Comparison of ENCODE assay signal across 15 mouse cellular contexts in the genomic region with DNA sequence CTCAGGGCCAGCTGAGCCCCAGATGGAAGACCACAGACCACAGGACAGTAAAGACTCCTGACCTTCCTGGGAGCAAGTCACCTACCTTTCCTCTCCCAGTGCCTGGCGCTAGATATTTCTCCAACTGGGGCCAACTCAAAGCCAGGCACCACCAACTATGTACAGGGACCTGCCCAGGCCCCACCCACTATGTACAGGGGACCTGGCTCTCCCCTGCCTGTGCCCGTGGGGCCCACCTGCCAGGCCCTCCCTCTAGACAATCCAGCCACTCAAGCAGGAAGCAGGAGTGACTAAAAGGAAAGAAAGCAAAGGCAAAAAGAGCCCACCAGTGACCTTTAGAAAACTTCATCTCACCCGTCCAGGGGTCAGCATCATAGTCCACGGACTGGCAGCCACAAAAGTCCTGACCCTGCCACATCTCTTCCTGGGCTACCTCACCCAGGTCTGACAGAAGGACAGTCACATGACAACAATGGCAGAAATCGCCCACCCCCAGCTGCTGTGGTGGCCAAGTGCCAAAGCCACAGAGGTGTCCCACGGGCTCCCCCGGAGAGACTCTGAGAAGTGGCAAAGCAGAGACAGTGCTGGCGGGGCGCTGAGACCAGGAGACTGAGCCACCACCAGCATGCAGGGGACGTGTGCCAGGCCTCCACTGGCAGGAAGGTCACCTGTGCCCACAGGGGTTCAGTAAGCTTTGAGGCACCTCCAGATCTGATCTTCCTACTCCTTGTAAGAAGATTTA. TPM values are rescaled to one million over a fixed set of nuclear protein-coding genes. Genes with fewer than 3 reads are reported as not detected.
A peak's percentile ranks its signal among the peaks of the same experiment; 100 is the strongest.
DNase-seq lines count a peak whose midpoint lies in the region; ATAC-seq and TF ChIP-seq lines count a peak whose summit lies in the region.
"Had no signal": no experiment of that assay in that cellular context is flagged by ENCODE, and none has a peak within 500 bp of the region (broad histone marks: within the 10 kb centered on the region; RNA-seq: fewer than 3 reads in every experiment).

No protein-coding gene starts in this region.

- H3K4me3 ChIP-seq in forebrain, embryonic 10.5 days: no peak overlapping the region
- H3K4me3 ChIP-seq in forebrain, embryonic 11.5 days (ENCODE audit: low read depth, low read length): no peak overlapping the region
- H3K4me3 ChIP-seq in kidney, postnatal 0 days (replicated peaks; ENCODE audit: low read depth, low read length): no peak overlapping the region
- no peak overlapping the region for H3K4me3 ChIP-seq in intestine, postnatal 0 days (ENCODE audit: low read depth, low read length)
- H3K4me3 ChIP-seq: embryonic facial prominence, embryonic 13.5 days; forebrain, embryonic 13.5 days; left cerebral cortex, adult 2 months had no signal

- H3K27me3 ChIP-seq in forebrain, embryonic 10.5 days (ENCODE audit: poor library complexity, severe bottlenecking): no peaks in the 10 kb centered on the region
- no peaks in the 10 kb centered on the region for H3K27me3 ChIP-seq in forebrain, embryonic 11.5 days (ENCODE audit: control insufficient read depth, insufficient read depth, low read length)
- H3K27me3 ChIP-seq in kidney, postnatal 0 days (ENCODE audit: insufficient read depth, low read length): no peaks in the 10 kb centered on the region
- H3K27me3 ChIP-seq in intestine, postnatal 0 days (replicated peaks; ENCODE audit: control insufficient read depth, insufficient read depth, low read length): no peaks in the 10 kb centered on the region
- H3K27me3 ChIP-seq: forebrain, embryonic 13.5 days had no signal

- peaks cover 16% of the 10 kb centered on the region for H3K36me3 ChIP-seq in forebrain, embryonic 10.5 days (replicated peaks)
- H3K36me3 ChIP-seq in forebrain, embryonic 11.5 days (ENCODE audit: control insufficient read depth, insufficient read depth, low read length): no peaks in the 10 kb centered on the region
- no peaks in the 10 kb centered on the region for H3K36me3 ChIP-seq in kidney, postnatal 0 days (ENCODE audit: insufficient read depth, low read length)
- H3K36me3 ChIP-seq in intestine, postnatal 0 days (ENCODE audit: control insufficient read depth, insufficient read depth): no peaks in the 10 kb centered on the region
- H3K36me3 ChIP-seq: embryonic facial prominence, embryonic 13.5 days had no signal

- H3K27ac ChIP-seq in forebrain, embryonic 10.5 days: 0 out of 2 replicates have a peak overlapping the region, but pooled peaks have one; percentile 48
- no peak overlapping the region for H3K27ac ChIP-seq in forebrain, embryonic 11.5 days (ENCODE audit: low read depth, low read length)
- peak overlapping the region; percentile 16; the same call in 1 of the 2 replicates for H3K27ac ChIP-seq in kidney, postnatal 0 days
- peak overlapping the region; percentile 54 for H3K27ac ChIP-seq in intestine, postnatal 0 days (ENCODE audit: low read depth, low read length)
- H3K27ac ChIP-seq: embryonic facial prominence, embryonic 13.5 days; forebrain, embryonic 13.5 days; left cerebral cortex, adult 2 months had no signal

- no peak for ATAC-seq in forebrain, embryonic 11.5 days (replicated peaks; ENCODE audit: low FRiP score)
- ATAC-seq in kidney, postnatal 0 days (replicated peaks; ENCODE audit: low FRiP score, low read depth): no peak
- no peak for ATAC-seq in intestine, postnatal 0 days
- ATAC-seq: forebrain, embryonic 13.5 days; liver, postnatal 0 days had no signal

- no peak for TF ChIP-seq CTCF in kidney, postnatal 0 days (IDR thresholded peaks at IDR 0.05; ENCODE audit: low read depth)
- no peak for TF ChIP-seq CTCF in intestine, postnatal 0 days (IDR thresholded peaks at IDR 0.05; ENCODE audit: low read depth)

- no peak overlapping the region for H3K9ac ChIP-seq in forebrain, embryonic 11.5 days (ENCODE audit: low read length)
- H3K9ac ChIP-seq in kidney, postnatal 0 days (ENCODE audit: low read depth, low read length): no peak overlapping the region
- peak overlapping the region; percentile 7; the same call in 1 of the 2 replicates for H3K9ac ChIP-seq in intestine, postnatal 0 days (ENCODE audit: low read depth, low read length)
- H3K9ac ChIP-seq: embryonic facial prominence, embryonic 13.5 days; forebrain, embryonic 13.5 days; liver, postnatal 0 days had no signal

- H3K4me1 ChIP-seq in forebrain, embryonic 10.5 days: peaks cover 89% of the 10 kb centered on the region
- peaks cover 34% of the 10 kb centered on the region for H3K4me1 ChIP-seq in forebrain, embryonic 11.5 days (replicated peaks; ENCODE audit: control insufficient read depth, insufficient read depth, low read length)
- H3K4me1 ChIP-seq in kidney, postnatal 0 days (replicated peaks; ENCODE audit: insufficient read depth, low read length): peaks cover 64% of the 10 kb centered on the region
- H3K4me1 ChIP-seq in intestine, postnatal 0 days (replicated peaks; ENCODE audit: control insufficient read depth, insufficient read depth, low read length): peaks cover 25% of the 10 kb centered on the region

- no peak overlapping the region for H3K4me2 ChIP-seq in forebrain, embryonic 11.5 days (ENCODE audit: low read depth, low read length, severe bottlenecking)
- no peak overlapping the region for H3K4me2 ChIP-seq in kidney, postnatal 0 days (ENCODE audit: low read length)
- peak overlapping the region; percentile 30 for H3K4me2 ChIP-seq in intestine, postnatal 0 days (replicated peaks; ENCODE audit: low read depth)
- H3K4me2 ChIP-seq: embryonic facial prominence, embryonic 13.5 days; forebrain, embryonic 13.5 days had no signal

- DNase-seq in forebrain, embryonic 10.5 days (ENCODE audit: extremely low spot score, low spot score): no peak
- DNase-seq in forebrain, embryonic 11.5 days (ENCODE audit: low spot score): no peak
- DNase-seq in kidney, postnatal 0 days (ENCODE audit: low spot score): no peak
- no peak for DNase-seq in kidney, postnatal 36 days
- peak; percentile 63 for DNase-seq in cerebellum, adult 8-10 months
- no peak for DNase-seq in right cerebral cortex, postnatal 14 days
- no peak for DNase-seq in layer of hippocampus, postnatal 10 days (ENCODE audit: low spot score in 2 of 2)
- DNase-seq: liver, postnatal 0 days; lung, postnatal 4 days; midbrain, embryonic 14.5 days; thymus, adult 18-20 months had no signal

- WGBS in forebrain, embryonic 10.5 days: 87% methylated on average over 10 of the region's 10 CpGs
- 84% methylated on average over 10 of the region's 10 CpGs for WGBS in forebrain, embryonic 11.5 days
- 65% methylated on average over 10 of the region's 10 CpGs for WGBS in kidney, postnatal 0 days
- WGBS in intestine, postnatal 0 days: 60% methylated on average over 10 of the region's 10 CpGs

- H3K9me3 ChIP-seq in forebrain, embryonic 10.5 days: no peaks in the 10 kb centered on the region
- no peaks in the 10 kb centered on the region for H3K9me3 ChIP-seq in forebrain, embryonic 11.5 days (ENCODE audit: control insufficient read depth, low read length)
- no peaks in the 10 kb centered on the region for H3K9me3 ChIP-seq in kidney, postnatal 0 days (replicated peaks; ENCODE audit: low read length)
- H3K9me3 ChIP-seq in intestine, postnatal 0 days (ENCODE audit: control insufficient read depth): no peaks in the 10 kb centered on the region
- H3K9me3 ChIP-seq: embryonic facial prominence, embryonic 13.5 days; forebrain, embryonic 13.5 days had no signal

RNA-seq across cellular contexts. Expression of a gene that starts 28.3 kb away (rescaled TPM):
- polyA plus RNA-seq in forebrain, embryonic 10.5 days (2016; fragmentation: Nextera tagmentation; extraction: Ambion mirVana): 13.5 and 14.6 TPM in 2 replicates
- polyA plus RNA-seq in forebrain, embryonic 11.5 days (2014; fragmentation: Nextera tagmentation; extraction: Ambion mirVana): 18.0 and 18.8 TPM in 2 replicates
- 7.2 and 7.7 TPM in 2 replicates for polyA plus RNA-seq in kidney, postnatal 0 days (2015; fragmentation: Nextera tagmentation; extraction: Ambion mirVana)
- polyA plus RNA-seq in intestine, postnatal 0 days (2015; fragmentation: Nextera tagmentation; extraction: Ambion mirVana): 10.1 and 12.0 TPM in 2 replicates
- 10 to 100 TPM; 58.6 to 62.9 TPM for total RNA-seq in layer of hippocampus, postnatal 10 days (2021)

RNA-seq across cellular contexts. Expression of a gene that starts 59.1 kb away (rescaled TPM):
- polyA plus RNA-seq in forebrain, embryonic 10.5 days (2016; fragmentation: Nextera tagmentation; extraction: Ambion mirVana): 2.8 and 3.4 TPM in 2 replicates
- polyA plus RNA-seq in forebrain, embryonic 11.5 days (2014; fragmentation: Nextera tagmentation; extraction: Ambion mirVana): 2.5 and 3.0 TPM in 2 replicates
- 0.37 and 0.43 TPM in 2 replicates for polyA plus RNA-seq in kidney, postnatal 0 days (2015; fragmentation: Nextera tagmentation; extraction: Ambion mirVana)
- 0.20 TPM in 2 replicates for polyA plus RNA-seq in intestine, postnatal 0 days (2015; fragmentation: Nextera tagmentation; extraction: Ambion mirVana)
- total RNA-seq in layer of hippocampus, postnatal 10 days (2021): 1 to 10 TPM; 6.3 to 7.4 TPM
